Mouse (Mus musculus) liver, adult 2 months (tissue): ENCODE measurements at regions not wholly inside any gene's neighbourhood (a gene's known extent, or its start where the extent isn't known, plus 50 kb on each side); places are given as distances from the start of the nearest gene placed in this dataset.

ENCODE experiments used
- CTCF ChIP-seq: fragments of 200-500 bp; IDR thresholded peaks from 2 replicates; pipeline ENCODE4 v1.5.1; 2011; ENCODE audit warnings: low read depth, low read length, control low read depth
- POLR2A ChIP-seq: fragments of 200-500 bp; IDR thresholded peaks from 2 replicates; pipeline ENCODE4 v1.6.1; 2011; ENCODE audit warnings: low read length, control low read depth; ENCODE audit not compliant: insufficient read depth; ENCODE audit errors: extremely low read depth

DNA sequence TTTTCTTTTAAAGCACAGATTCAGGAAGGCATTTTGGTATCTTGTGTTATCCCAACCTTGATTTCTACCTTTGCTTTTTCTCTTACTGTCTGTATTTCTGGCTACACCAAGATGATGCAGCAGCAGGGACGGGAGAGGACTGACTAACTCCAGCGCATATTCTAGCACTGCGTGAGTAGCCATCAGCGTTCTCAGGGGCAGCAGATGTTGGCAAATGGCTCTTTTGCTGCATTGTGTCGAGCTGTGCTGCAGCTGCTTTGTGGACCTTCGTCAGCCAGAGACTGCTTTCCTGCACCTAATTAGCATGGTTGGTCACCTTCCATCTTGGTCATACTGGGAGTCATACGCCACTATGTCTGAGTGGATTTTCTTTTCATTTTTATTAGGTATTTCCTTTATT, 133.4 kb upstream of the D16Ertd472e start:
- TF ChIP-seq CTCF (no peak), POLR2A (no peak)
